Mouse (Mus musculus) megakaryocyte, embryonic 14.5 days (primary cell): ENCODE results near the gene Evc2.

ENCODE experiments used
- FLI1 ChIP-seq: IDR thresholded peaks from 2 replicates; pipeline ENCODE4 v1.6.1; 2012; ENCODE audit warnings: low read length, inconsistent platforms, mixed read lengths
- GATA1 ChIP-seq: IDR thresholded peaks from 3 replicates; pipeline ENCODE4 v1.6.1; 2012; ENCODE audit warnings: mixed read lengths, low read length, inconsistent platforms, borderline replicate concordance

GRCm38 (mm10) chr5:37326675-37327074 is 11.6 kb upstream of the Evc2 start:
- TF ChIP-seq GATA1 (no peak), FLI1 (no peak)
